Comparison of ENCODE assay signal across 22 mouse cellular contexts in the genomic region with DNA sequence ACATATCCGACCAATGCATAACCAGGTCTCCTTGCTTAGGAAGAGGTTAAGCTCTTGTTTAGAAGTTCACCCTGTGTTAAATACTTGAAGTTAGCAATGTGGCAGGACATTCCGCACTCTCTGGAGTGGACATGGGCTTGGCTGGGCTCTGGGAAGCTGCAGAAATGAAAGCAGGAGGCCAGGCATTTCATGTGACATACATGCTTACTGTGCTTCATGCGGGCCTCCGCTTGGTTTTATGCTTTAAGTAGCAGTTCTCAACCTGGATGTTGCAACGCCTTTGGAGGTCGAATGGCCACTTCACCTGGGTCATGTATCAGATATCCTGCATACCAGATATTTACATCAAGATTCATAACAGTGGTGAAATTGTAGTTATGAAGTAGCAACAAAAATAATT.
DNase-seq lines count a peak whose midpoint lies in the region; TF ChIP-seq lines count a peak whose summit lies in the region.
"Had no signal": no experiment of that assay in that cellular context is flagged by ENCODE, and none has a peak within 500 bp of the region (broad histone marks: within the 10 kb centered on the region; RNA-seq: fewer than 3 reads in every experiment).

No protein-coding gene starts in this region.

- dilution Hi-C loops in CH12.LX (cut with MboI; ENCODE audit: extremely low pct_ligation_motif_present, extremely low pct_unique_long_range_greater_than_20kb, low sequenced_read_pairs): no loop called here

- no peaks in the 10 kb centered on the region for H3K4me1 ChIP-seq in lung, adult 2 months (ENCODE audit: control insufficient read depth, insufficient read depth, low read length)
- H3K4me1 ChIP-seq in CH12.LX (ENCODE audit: control insufficient read depth in 1 of 2, insufficient read depth in 2 of 2): peaks cover 19 to 37% of the 10 kb centered on the region in 2 experiments; a peak in 3 of 4 replicates
- H3K4me1 ChIP-seq in thymus, adult 2 months (replicated peaks; ENCODE audit: control insufficient read depth, insufficient read depth, low read length): no peaks in the 10 kb centered on the region
- H3K4me1 ChIP-seq: embryonic facial prominence, embryonic 10.5 days; embryonic facial prominence, embryonic 12.5 days; forebrain, embryonic 13.5 days; forebrain, embryonic 15.5 days had no signal

- H3K9ac ChIP-seq in CH12.LX (ENCODE audit: insufficient read depth, low read depth): no peak overlapping the region
- H3K9ac ChIP-seq: embryonic facial prominence, embryonic 12.5 days; forebrain, embryonic 13.5 days; forebrain, embryonic 15.5 days; forebrain, postnatal 0 days had no signal

- no peaks in the 10 kb centered on the region for H3K27me3 ChIP-seq in CH12.LX (replicated peaks)
- H3K27me3 ChIP-seq in thymus, adult 2 months (ENCODE audit: control insufficient read depth, insufficient read depth, low read length): no peaks in the 10 kb centered on the region
- H3K27me3 ChIP-seq: embryonic facial prominence, embryonic 12.5 days; forebrain, embryonic 13.5 days; forebrain, embryonic 15.5 days had no signal

- H3K9me3 ChIP-seq in CH12.LX (replicated peaks; ENCODE audit: low read length): peaks cover 22% of the 10 kb centered on the region
- H3K9me3 ChIP-seq: embryonic facial prominence, embryonic 10.5 days; embryonic facial prominence, embryonic 12.5 days; forebrain, embryonic 13.5 days; forebrain, embryonic 15.5 days had no signal

- DNase-seq in lung, adult 18-20 months: peak; percentile 25 to 31
- no peak for DNase-seq in lung, adult 2 months
- no peak for DNase-seq in CH12.LX (ENCODE audit: extremely low read depth)
- DNase-seq in lung, postnatal 10 days: peak; percentile 24
- DNase-seq in lung, postnatal 36 days: peak; percentile 48
- DNase-seq in layer of hippocampus, adult 2 months (ENCODE audit: low spot score in 2 of 2): no peak
- no peak for DNase-seq in thymus, adult 2 months
- DNase-seq: adrenal gland, adult 2 months; adrenal gland, postnatal 10 days; adrenal gland, postnatal 25 days; cerebellum, adult 11 months; cerebellum, adult 18-20 months; cerebellum, adult 8-10 months; cerebellum, adult 9-11 months; cerebellum, postnatal 14 days; cerebellum, postnatal 36 days; forebrain, postnatal 0 days had no signal

- TF ChIP-seq EP300 in CH12.LX (IDR thresholded peaks at IDR 0.05; ENCODE audit: low read length): no peak

- H3K79me2 ChIP-seq in CH12.LX (replicated peaks; ENCODE audit: control insufficient read depth, extremely low read depth, insufficient read depth, poor library complexity, severe bottlenecking): no peaks in the 10 kb centered on the region

- in situ Hi-C loops in CH12.LX (cut with MboI; ENCODE audit: low pct_ligation_motif_present, low pct_unique_long_range_greater_than_20kb, low sequenced_read_pairs): no loop called here

- H3K36me3 ChIP-seq in CH12.LX (replicated peaks in 1 of 2; ENCODE audit: control insufficient read depth in 1 of 2, insufficient read depth in 1 of 2, low read length in 1 of 2): peaks cover 0 to 2% of the 10 kb centered on the region in 2 experiments
- no peaks in the 10 kb centered on the region for H3K36me3 ChIP-seq in thymus, adult 2 months (ENCODE audit: control insufficient read depth, insufficient read depth, low read length)
- H3K36me3 ChIP-seq: embryonic facial prominence, embryonic 10.5 days; embryonic facial prominence, embryonic 12.5 days; forebrain, embryonic 15.5 days; G1E had no signal

- TF ChIP-seq POLR2A in lung, adult 2 months (IDR thresholded peaks at IDR 0.05; ENCODE audit: borderline replicate concordance, extremely low read depth, low read depth, low read length): no peak
- no peak for TF ChIP-seq POLR2A in CH12.LX (IDR thresholded peaks at IDR 0.05; ENCODE audit: low read depth, low read length)
- no peak for TF ChIP-seq POLR2A in thymus, adult 2 months (IDR thresholded peaks at IDR 0.05; ENCODE audit: control insufficient read depth, extremely low read depth, insufficient read depth, low read length, poor library complexity)

- 77% methylated on average over 6 of the region's 6 CpGs for WGBS in lung, adult 2 months
- 95% methylated on average over 6 of the region's 6 CpGs for WGBS in thymus, adult 2 months

- no peak for TF ChIP-seq RAD21 in CH12.LX (IDR thresholded peaks at IDR 0.05; ENCODE audit: low read depth, low read length)

- no peak overlapping the region for H3K4me3 ChIP-seq in lung, adult 2 months (replicated peaks; ENCODE audit: extremely low read depth, low read depth, low read length)
- H3K4me3 ChIP-seq in CH12.LX (replicated peaks in 1 of 3; ENCODE audit: low read depth in 2 of 3, low read length in 2 of 3, poor library complexity in 1 of 3): no peak overlapping the region
- no peak overlapping the region for H3K4me3 ChIP-seq in layer of hippocampus, adult 2 months
- no peak overlapping the region for H3K4me3 ChIP-seq in thymus, adult 2 months (ENCODE audit: control insufficient read depth, insufficient read depth, low read length)
- H3K4me3 ChIP-seq: embryonic facial prominence, embryonic 10.5 days; embryonic facial prominence, embryonic 12.5 days; forebrain, embryonic 13.5 days; forebrain, embryonic 15.5 days had no signal

- H3K27ac ChIP-seq in CH12.LX (ENCODE audit: insufficient read depth, low read depth): peak overlapping the region; percentile 65; the same call in 1 of the 2 replicates
- no peak overlapping the region for H3K27ac ChIP-seq in layer of hippocampus, adult 2 months
- H3K27ac ChIP-seq in thymus, adult 2 months (ENCODE audit: control insufficient read depth, insufficient read depth, low read length): no peak overlapping the region
- H3K27ac ChIP-seq: embryonic facial prominence, embryonic 10.5 days; embryonic facial prominence, embryonic 12.5 days; forebrain, embryonic 13.5 days; forebrain, embryonic 15.5 days had no signal

- no peak for TF ChIP-seq CTCF in lung, adult 2 months (IDR thresholded peaks at IDR 0.05; ENCODE audit: insufficient read depth, low read length)
- no peak for TF ChIP-seq CTCF in CH12.LX (conservative IDR thresholded peaks at IDR 0.05 in 1 of 2, IDR thresholded peaks at IDR 0.05 in 1 of 2; ENCODE audit: low read depth in 2 of 2, low read length in 2 of 2)
- TF ChIP-seq CTCF in layer of hippocampus, adult 2 months (conservative IDR thresholded peaks at IDR 0.05): no peak
- TF ChIP-seq CTCF in thymus, adult 2 months (IDR thresholded peaks at IDR 0.05; ENCODE audit: borderline replicate concordance, control insufficient read depth, extremely low read depth, insufficient read depth, low read length, poor library complexity): no peak

- peak overlapping the region; percentile 81; the same call in 1 of the 2 replicates for H3K4me2 ChIP-seq in CH12.LX (ENCODE audit: insufficient read depth, low read depth, poor library complexity, severe bottlenecking)
- H3K4me2 ChIP-seq: embryonic facial prominence, embryonic 12.5 days; forebrain, embryonic 13.5 days; forebrain, embryonic 15.5 days had no signal

TF ChIP-seq in CH12.LX, 34 proteins besides CTCF, POLR2A, EP300 and RAD21:
- TF ChIP-seq MXI1 (IDR thresholded peaks at IDR 0.05; ENCODE audit: low read depth, low read length) (no peak), MAX (IDR thresholded peaks at IDR 0.05; ENCODE audit: low read length) (no peak), CHD1 (IDR thresholded peaks at IDR 0.05; ENCODE audit: low read depth, low read length) (no peak), ZNF384 (IDR thresholded peaks at IDR 0.05; ENCODE audit: low read depth, low read length) (no peak), JUND (conservative IDR thresholded peaks at IDR 0.05; ENCODE audit: low read depth, low read length) (no peak), TCF12 (IDR thresholded peaks at IDR 0.05; ENCODE audit: low read depth, low read length) (no peak), USF2 (conservative IDR thresholded peaks at IDR 0.05; ENCODE audit: low read depth, low read length) (no peak), NELFE (IDR thresholded peaks at IDR 0.05; ENCODE audit: low read depth, low read length) (no peak), RCOR1 (conservative IDR thresholded peaks at IDR 0.05; ENCODE audit: low read depth, low read length) (no peak), MEF2A (IDR thresholded peaks at IDR 0.05; ENCODE audit: borderline replicate concordance, low read depth, low read length) (no peak), POLR2AphosphoS2 (IDR thresholded peaks at IDR 0.05; ENCODE audit: low read depth, low read length) (no peak), PAX5 (IDR thresholded peaks at IDR 0.05; ENCODE audit: low read length) (no peak), SMC3 (IDR thresholded peaks at IDR 0.05; ENCODE audit: low read depth, low read length) (no peak), NRF1 (IDR thresholded peaks at IDR 0.05; ENCODE audit: low read depth, low read length) (no peak)

Comparison
In these comparisons a context has a peak if more than half of its experiments do, and no peak if none do; other contexts are left out.
1. DNase-seq: peak in lung, adult 18-20 months (2 of 2), lung, postnatal 10 days (single experiment) and lung, postnatal 36 days (single experiment); none in lung, adult 2 months (single experiment), CH12.LX (single experiment), layer of hippocampus, adult 2 months (0 of 2) and thymus, adult 2 months (single experiment).